Mouse (Mus musculus) left cerebral cortex, postnatal 10 days (tissue): ENCODE measurements around the gene Fbxo2. TPM values are rescaled to one million over a fixed set of nuclear protein-coding genes. Genes with fewer than 3 reads are reported as not detected.

ENCODE experiments used
- DNase-seq, 2 experiments: peaks; one replicate each; pipeline ENCODE4 v3.0.0; 2021 to 2022; ENCODE audit warnings: low spot score in 2 of 2, mixed read lengths in 1 of 2; ENCODE audit errors: extremely low spot score in 1 of 2
- intact Hi-C: fragments of 180-260 bp; cut with DNase I; formaldehyde crosslinking; loops from one replicate; pipeline ENCODE4 v1.15.1; 2025
- microRNA-seq: library from miRNA; unstranded; fragments of <30 nt; microRNA quantifications from one replicate; pipeline ENCODE4 v1.2.0, GENCODE M21; 2022
- total RNA-seq, 2 experiments: library from RNA; stranded (reverse); gene quantifications; 2 replicates each; pipeline ENCODE4 v1.2.3; 2021

Gene Fbxo2
- total RNA-seq, 2 experiments from 2014 or later, result 26.8 to 33.0 TPM

- DNase-seq, result no peak
- intact Hi-C loops, result no loop called here
Measured at GRCm38 (mm10) chr4:148204061-148204872, 43.8 kb downstream of the Fbxo2 start.

GRCm38 (mm10) chr4:148204873-148205232 is 44.4 kb downstream of the Fbxo2 start:
- intact Hi-C loops, result no loop called here
- DNase-seq, result no peak

GRCm38 (mm10) chr4:148214460-148215136 is 54.2 kb downstream of the Fbxo2 start:
- intact Hi-C loops, result no loop called here
- DNase-seq, result peak; percentile 44 to 53

- intact Hi-C loops, result no loop called here
- no peak for DNase-seq
Measured at GRCm38 (mm10) chr4:148215264-148215900, 55.0 kb downstream of the Fbxo2 start.

Small RNA genes lying within 50 kb of the gene (microRNA-seq; reads per million reads assigned to microRNA genes)
- not detected for gene Mir7022

Other genes with a start within 250 kb of the Fbxo2 start
- gene Plod1, start 223.9 kb upstream of the Fbxo2 start, total RNA-seq, result 10 to 100 TPM; 17.2 to 17.7 TPM
- 10 to 100 TPM; 26.8 to 28.4 TPM for gene 2510039O18Rik, start 219.7 kb upstream of the Fbxo2 start, total RNA-seq
- gene Nppb, start 174.8 kb upstream of the Fbxo2 start, total RNA-seq, result not detected
- 1 to 10 TPM in 1 of 2 experiments, under 1 TPM in 1; 0.97 to 1.6 TPM for gene Nppa, start 159.9 kb upstream of the Fbxo2 start, total RNA-seq
- gene Clcn6, start 121.8 kb upstream of the Fbxo2 start, total RNA-seq, result 10 to 100 TPM; 66.8 to 69.0 TPM
- 10 to 100 TPM; 21.7 to 22.6 TPM for gene Mthfr, start 121.5 kb upstream of the Fbxo2 start, total RNA-seq
- gene Agtrap, start 72.6 kb upstream of the Fbxo2 start, total RNA-seq, result 1 to 10 TPM; 3.6 to 4.3 TPM
- 10 to 100 TPM; 14.6 to 15.7 TPM for gene Mad2l2, start 30.2 kb upstream of the Fbxo2 start, total RNA-seq
- 1 to 10 TPM; 2.7 to 3.1 TPM for gene Draxin, start 29.9 kb upstream of the Fbxo2 start, total RNA-seq
- gene Fbxo6, start 8.5 kb upstream of the Fbxo2 start, total RNA-seq, result 10 to 100 TPM; 23.5 to 28.1 TPM
- 10 to 100 TPM; 87.6 to 89.9 TPM for gene Fbxo44, start 139 bp upstream of the Fbxo2 start, total RNA-seq
- 10 to 100 TPM; 19.2 to 20.4 TPM for gene Disp3, start 127.3 kb downstream of the Fbxo2 start, total RNA-seq